Mouse (Mus musculus): Measurements from ENCODE around the gene Fyco1. TPM values are rescaled to one million over a fixed set of nuclear protein-coding genes. Genes with fewer than 3 reads are reported as not detected.

Fyco1 gene
- 12.4 and 15.1 TPM in 2 replicates for polyA plus RNA-seq (2015; fragmentation: Nextera tagmentation; extraction: Ambion mirVana)

DNA sequence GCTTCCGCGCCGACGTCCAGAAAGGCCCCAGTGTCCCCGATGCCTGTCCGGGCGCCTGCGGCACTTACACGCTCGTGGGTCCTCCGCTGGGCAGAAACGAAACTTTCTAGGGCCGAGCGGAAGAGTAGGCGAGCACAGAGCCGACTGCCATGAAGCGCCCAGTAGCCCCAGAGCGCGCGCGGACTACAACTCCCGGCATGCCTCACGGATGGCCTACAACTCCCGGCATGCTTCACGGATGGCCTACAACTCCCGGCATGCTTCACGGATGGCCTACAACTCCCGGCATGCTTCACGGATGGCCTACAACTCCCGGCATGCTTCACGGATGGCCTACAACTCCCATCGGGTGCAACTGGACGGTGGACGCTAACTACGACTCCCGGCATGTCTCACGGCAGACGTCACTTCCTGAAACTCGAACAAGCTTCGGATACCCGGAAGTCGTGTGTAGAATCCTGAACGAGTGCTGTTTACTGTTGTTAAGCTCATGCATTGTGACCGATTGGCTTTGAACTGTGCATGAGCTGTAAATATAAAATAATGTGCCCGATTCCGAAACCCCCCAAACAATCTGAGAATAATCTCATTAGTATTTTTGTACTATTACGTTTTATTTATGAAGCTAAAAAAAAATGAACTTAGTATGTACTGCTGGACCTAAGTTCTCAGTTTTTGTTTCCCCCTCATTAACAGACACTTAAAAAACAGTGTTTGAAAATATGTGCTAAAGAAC lies at the start of gene Fyco1:
TSS of gene Fyco1 (minus strand) at position 187 of the 736 bp plus-strand sequence.
- ATAC-seq (replicated peaks; ENCODE audit: low FRiP score) = peak; percentile 97
- peak within 1 kb of the TSS; percentile 71 for H3K9ac ChIP-seq
- no peaks in the 10 kb centered on the region for H3K27me3 ChIP-seq
- WGBS = 1% methylated on average over 47 of the region's 47 CpGs
- peak within 1 kb of the TSS; percentile 80 for H3K4me2 ChIP-seq
- H3K9me3 ChIP-seq (replicated peaks) = no peaks in the 10 kb centered on the region
- H3K4me3 ChIP-seq (replicated peaks) = peak within 1 kb of the TSS; percentile 73
- H3K27ac ChIP-seq = peak within 1 kb of the TSS; percentile 95
- peaks cover 13% of the 10 kb centered on the region for H3K4me1 ChIP-seq
- no peaks in the 10 kb centered on the region for H3K36me3 ChIP-seq

DNA sequence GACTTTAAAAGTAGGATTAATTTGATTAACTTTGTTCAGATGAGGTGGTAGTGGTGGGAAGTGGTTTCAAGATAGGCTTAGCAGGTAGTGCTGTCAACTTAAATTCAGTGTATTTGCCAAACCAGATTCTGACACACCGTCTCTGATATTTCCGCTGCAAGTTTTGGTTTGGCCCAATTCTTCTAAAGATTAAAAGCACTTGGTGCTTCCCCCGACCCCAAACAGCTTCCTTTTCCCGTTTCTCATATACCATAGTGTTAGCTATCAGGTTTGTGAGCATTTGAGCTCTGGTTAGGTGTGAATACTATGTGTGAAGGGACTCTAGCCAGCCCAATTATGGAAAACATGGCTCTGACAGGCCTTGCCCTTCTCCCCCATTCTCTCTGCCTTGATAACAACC lies 20.4 kb upstream of the Fyco1 start:
- Histone ChIP-seq H3K27ac (no peak overlapping the region), H3K4me2 (no peak overlapping the region), H3K9ac (no peak overlapping the region), H3K36me3 (no peaks in the 10 kb centered on the region), H3K9me3 (replicated peaks) (no peaks in the 10 kb centered on the region), H3K27me3 (no peaks in the 10 kb centered on the region), H3K4me1 (no peaks in the 10 kb centered on the region), H3K4me3 (replicated peaks) (no peak overlapping the region)
- no peak for ATAC-seq (replicated peaks; ENCODE audit: low FRiP score)
- WGBS = 64% methylated on average over 4 of the region's 4 CpGs

DNA sequence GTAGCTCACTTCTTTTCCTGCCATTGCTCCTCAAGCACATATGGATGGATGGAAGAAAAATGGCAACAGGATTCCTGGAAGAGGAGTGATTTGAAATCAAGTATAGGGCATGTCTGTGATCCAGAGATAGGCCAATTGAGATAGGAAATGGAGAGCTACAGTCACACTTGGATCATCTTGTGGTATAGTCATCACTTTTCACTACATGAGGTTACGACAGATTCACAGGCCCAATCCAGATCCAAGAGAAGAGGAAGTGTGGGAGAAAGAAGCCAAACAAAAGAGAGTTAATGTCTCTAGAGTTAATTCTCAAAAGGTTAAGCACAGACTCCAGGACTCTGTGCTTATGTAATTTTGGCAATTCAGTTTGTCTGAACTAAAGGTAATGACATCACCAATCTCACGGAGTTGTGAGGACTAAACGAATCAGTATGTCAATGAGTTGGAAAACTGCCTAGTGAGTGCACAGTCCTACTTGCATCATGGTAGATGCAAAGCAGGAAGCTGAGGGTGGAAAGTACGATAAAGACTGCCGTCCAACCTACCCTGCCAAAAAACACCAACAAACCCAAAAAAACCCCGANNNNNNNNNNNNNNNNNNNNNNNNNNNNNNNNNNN lies 17.6 kb upstream of the Fyco1 start:
- H3K4me1 ChIP-seq = no peaks in the 10 kb centered on the region
- no peak for ATAC-seq (replicated peaks; ENCODE audit: low FRiP score)
- H3K9ac ChIP-seq = no peak overlapping the region
- H3K27ac ChIP-seq = no peak overlapping the region
- 53% methylated on average over 6 of the region's 6 CpGs for WGBS
- H3K4me2 ChIP-seq = no peak overlapping the region
- no peaks in the 10 kb centered on the region for H3K27me3 ChIP-seq
- H3K4me3 ChIP-seq (replicated peaks) = no peak overlapping the region
- no peaks in the 10 kb centered on the region for H3K9me3 ChIP-seq (replicated peaks)
- no peaks in the 10 kb centered on the region for H3K36me3 ChIP-seq

DNA sequence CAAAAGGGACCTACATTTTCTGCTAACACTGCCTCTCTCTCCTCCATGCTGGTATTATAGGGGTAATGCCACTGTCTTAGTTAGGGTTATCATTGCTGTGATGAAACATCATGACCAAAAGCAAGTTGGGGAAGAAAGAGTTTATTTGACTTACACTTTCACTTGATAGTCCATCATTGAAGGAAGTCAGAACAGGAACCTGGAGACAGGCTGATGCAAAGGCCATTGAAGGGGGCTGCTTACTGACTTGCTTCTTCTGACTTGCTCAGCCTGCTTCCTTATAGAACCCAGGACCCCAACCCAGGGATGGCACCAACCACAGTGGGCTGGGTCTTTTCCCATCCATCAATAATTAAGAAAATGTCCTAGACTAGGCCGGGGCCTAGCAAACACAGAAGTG lies 11.9 kb upstream of the Fyco1 start:
- WGBS = 90% methylated on average over 1 of the region's 1 CpGs
- Histone ChIP-seq H3K27ac (no peak overlapping the region), H3K4me2 (no peak overlapping the region), H3K9me3 (replicated peaks) (no peaks in the 10 kb centered on the region), H3K4me3 (replicated peaks) (no peak overlapping the region), H3K4me1 (no peaks in the 10 kb centered on the region), H3K9ac (no peak overlapping the region), H3K27me3 (no peaks in the 10 kb centered on the region), H3K36me3 (no peaks in the 10 kb centered on the region)
- ATAC-seq (replicated peaks; ENCODE audit: low FRiP score) = no peak

DNA sequence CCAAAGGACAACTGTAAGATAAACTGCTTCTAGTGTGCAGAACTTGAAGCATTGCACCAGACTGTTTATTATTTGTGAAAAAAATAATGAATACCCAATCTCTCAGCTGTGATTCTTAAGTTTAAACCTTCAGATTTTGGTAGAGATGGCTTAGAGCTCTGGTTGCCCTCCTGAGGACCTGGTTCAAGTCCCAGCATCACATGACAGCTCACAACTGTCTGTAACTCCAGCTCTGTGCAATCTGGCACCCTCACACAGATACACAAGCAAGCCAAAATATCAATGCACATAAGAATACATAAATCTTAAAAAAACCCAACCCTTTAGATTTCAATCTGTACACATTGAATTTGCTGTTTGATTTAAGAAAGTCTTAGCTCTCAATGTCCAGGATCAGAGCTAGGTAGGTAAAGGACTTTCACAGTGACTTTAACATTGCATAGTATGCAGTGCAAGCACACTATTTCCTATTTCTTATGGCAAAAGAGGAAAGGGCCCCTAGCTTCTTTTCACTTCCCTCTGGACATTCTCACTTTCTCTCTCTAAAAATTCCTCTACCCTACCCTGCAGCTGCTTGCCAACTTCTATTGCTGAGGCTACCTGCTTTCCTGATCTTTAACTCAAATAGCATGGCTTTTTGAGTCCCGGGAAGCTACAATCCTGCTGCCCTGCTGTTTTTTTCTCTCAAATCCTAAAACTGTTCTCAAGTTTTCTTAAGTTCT lies 11.4 kb upstream of the Fyco1 start:
- WGBS = 80% methylated on average over 1 of the region's 1 CpGs
- Histone ChIP-seq H3K4me2 (no peak overlapping the region), H3K4me3 (replicated peaks) (no peak overlapping the region), H3K9ac (no peak overlapping the region), H3K9me3 (replicated peaks) (no peaks in the 10 kb centered on the region), H3K36me3 (no peaks in the 10 kb centered on the region), H3K4me1 (no peaks in the 10 kb centered on the region), H3K27me3 (no peaks in the 10 kb centered on the region), H3K27ac (no peak overlapping the region)
- ATAC-seq (replicated peaks; ENCODE audit: low FRiP score) = no peak

DNA sequence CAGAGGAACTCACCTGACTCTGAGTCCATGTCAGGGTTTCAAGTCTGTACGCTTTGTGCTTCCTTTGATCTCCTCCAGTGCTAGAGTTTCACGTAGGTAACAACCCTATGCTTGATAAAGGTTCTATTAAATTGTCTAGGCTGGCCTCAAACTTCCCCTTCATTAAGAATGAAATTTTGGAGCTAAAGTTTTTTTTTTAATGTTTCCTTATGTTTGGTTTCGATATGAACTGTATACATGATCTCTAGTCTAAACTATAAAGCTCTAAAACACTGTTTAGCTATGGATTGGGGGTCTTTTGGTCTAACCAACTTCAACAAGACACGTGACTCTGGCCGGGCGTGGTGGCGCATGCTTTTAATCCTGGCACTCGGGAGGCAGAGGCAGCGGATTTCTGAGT lies 10.2 kb upstream of the Fyco1 start, which contains the start of gene Xcr1:
TSS of gene Xcr1 (minus strand) at position 101 of the 400 bp plus-strand sequence.
- Histone ChIP-seq H3K4me2 (no peak within 1 kb of the TSS), H3K9me3 (replicated peaks) (no peaks in the 10 kb centered on the region), H3K27ac (no peak within 1 kb of the TSS), H3K4me1 (no peaks in the 10 kb centered on the region), H3K4me3 (replicated peaks) (no peak within 1 kb of the TSS), H3K9ac (no peak within 1 kb of the TSS), H3K36me3 (no peaks in the 10 kb centered on the region), H3K27me3 (no peaks in the 10 kb centered on the region)
- 79% methylated on average over 9 of the region's 9 CpGs for WGBS
- ATAC-seq (replicated peaks; ENCODE audit: low FRiP score) = no peak

DNA sequence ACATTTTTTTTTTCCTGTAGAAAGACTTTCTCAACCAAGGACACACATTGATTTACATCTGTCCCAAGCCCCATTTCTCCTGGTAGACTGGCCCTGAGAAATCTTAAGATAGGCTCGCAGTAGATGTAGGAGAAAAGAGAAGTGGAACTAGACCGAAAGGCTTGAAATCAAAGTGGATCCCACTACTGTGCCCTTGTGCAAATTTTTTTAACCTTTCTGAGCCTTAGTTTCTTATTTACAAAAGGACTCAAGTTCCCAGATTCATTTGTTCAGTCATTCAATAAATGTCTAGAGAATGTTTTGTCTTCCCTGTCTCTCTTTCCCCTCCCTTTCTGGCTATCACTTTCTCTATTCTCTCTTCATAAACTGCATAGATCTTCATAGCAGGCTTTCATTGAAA lies 5.1 kb upstream of the Fyco1 start:
- H3K9me3 ChIP-seq (replicated peaks) = no peaks in the 10 kb centered on the region
- H3K4me2 ChIP-seq = no peak overlapping the region
- 72% methylated on average over 2 of the region's 2 CpGs for WGBS
- ATAC-seq (replicated peaks; ENCODE audit: low FRiP score) = no peak
- H3K27ac ChIP-seq = no peak overlapping the region
- H3K9ac ChIP-seq = no peak overlapping the region
- no peaks in the 10 kb centered on the region for H3K36me3 ChIP-seq
- H3K4me3 ChIP-seq (replicated peaks) = no peak overlapping the region
- peaks cover 3% of the 10 kb centered on the region for H3K4me1 ChIP-seq
- no peaks in the 10 kb centered on the region for H3K27me3 ChIP-seq

DNA sequence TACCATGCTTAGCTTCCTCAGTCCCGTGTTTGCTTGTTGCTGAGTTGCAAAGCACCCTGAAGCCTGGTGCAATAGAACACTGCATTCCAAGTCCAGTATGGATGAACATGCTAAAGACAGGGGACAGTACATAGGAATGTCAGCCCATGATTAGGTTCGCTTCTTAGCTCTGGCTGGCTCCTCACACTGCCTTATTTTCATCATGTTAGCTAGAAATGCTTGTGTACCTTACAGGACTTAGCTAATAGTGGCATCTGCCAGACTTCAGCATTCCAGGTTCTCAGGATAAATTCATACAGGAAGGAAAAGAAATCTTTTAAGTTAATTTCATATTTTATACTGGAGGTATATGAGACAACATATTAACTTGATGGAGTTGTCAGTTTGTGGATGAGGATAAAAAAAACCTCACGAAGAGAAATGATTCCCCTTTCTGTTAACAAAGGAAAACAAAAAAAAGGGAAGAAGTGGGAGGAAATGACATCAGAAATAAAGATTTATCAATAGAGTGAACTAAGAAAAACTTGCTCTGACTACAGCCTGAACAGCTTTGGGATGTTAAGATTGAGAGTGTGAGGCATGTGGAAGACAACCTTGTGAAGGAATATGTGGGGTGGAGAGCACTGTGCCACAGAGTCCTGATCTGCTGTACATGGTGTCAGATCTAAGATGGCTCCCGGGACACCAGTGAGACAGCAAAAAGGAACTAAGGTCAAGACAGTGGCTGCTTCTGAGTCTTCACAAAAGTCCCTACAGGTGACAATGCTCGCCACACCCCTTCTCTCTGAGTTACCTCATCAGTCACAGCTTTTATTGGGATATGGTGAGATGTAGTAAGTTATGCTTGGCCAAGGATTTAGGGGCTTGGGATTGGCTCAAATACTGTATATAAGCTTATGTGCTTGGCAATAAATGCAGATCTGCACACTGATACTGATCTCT lies 1.0 kb upstream of the Fyco1 start:
- H3K36me3 ChIP-seq = no peaks in the 10 kb centered on the region
- peak; percentile 22 for ATAC-seq (replicated peaks; ENCODE audit: low FRiP score)
- no peak overlapping the region for H3K27ac ChIP-seq
- peak overlapping the region; percentile 73 for H3K4me3 ChIP-seq (replicated peaks)
- no peaks in the 10 kb centered on the region for H3K9me3 ChIP-seq (replicated peaks)
- peaks cover 13% of the 10 kb centered on the region for H3K4me1 ChIP-seq
- H3K27me3 ChIP-seq = no peaks in the 10 kb centered on the region
- peak overlapping the region; percentile 0; the same call in 1 of the 2 replicates for H3K9ac ChIP-seq
- 66% methylated on average over 5 of the region's 5 CpGs for WGBS
- H3K4me2 ChIP-seq = peak overlapping the region; percentile 50

DNA sequence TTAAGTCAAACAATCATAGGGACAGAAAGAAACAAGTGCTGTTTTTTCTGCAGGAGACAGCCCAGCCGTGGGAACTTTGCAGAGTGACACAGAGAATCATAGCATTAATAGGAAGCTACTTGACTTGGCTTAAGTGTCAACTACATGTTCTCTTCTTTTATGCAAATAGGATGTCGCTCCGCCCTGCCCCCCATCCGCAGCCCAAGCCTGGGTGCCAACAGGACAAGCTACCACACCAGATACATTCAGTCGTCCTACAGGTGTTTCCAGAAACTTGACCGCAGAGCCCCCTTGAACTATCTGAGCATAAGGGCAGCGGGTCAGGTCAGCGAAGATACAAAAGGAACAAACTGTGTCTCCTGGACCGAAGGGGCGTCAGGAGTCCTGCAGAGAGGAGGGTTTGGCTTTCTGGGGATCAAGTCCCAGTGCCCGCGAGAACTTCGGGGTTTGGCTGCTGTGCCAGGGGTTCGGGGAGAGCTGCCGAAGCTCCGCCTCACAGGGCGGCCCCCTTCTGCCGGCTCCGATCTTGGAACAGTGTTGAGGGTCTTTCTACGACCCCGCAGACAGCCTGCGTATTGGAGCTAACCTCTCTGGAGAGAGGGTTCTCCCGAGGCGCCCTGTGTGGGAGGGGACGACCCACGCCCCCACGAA lies 512 bp downstream of the Fyco1 start:
- H3K36me3 ChIP-seq = no peaks in the 10 kb centered on the region
- peaks cover 13% of the 10 kb centered on the region for H3K4me1 ChIP-seq
- H3K4me3 ChIP-seq (replicated peaks) = peak overlapping the region; percentile 73
- H3K27ac ChIP-seq = peak overlapping the region; percentile 95
- H3K9ac ChIP-seq = peak overlapping the region; percentile 71
- whole genome bisulfite sequencing = under 1% methylated on average over 27 of the region's 27 CpGs
- H3K9me3 ChIP-seq (replicated peaks) = no peaks in the 10 kb centered on the region
- H3K4me2 ChIP-seq = peak overlapping the region; percentile 80
- no peaks in the 10 kb centered on the region for H3K27me3 ChIP-seq
- peak; percentile 84 for ATAC-seq (replicated peaks; ENCODE audit: low FRiP score)

DNA sequence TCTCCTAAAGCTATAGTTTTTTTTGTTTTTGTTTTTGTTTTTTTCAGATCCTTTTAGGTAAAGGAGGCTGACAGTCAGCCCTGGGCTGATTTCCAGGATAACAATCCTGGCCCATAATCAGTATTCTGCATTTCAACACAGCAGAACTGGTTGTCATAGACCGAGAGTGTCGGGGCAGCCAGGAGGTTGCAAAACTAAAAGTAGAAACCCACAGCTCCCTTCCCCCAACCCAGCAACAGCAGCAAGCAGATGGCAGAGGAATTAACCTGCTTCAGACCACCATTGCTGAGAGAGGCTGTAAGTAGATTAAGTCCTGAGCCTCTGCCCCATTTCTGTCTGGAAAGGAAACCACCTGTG lies 1.0 kb downstream of the Fyco1 start:
- Histone ChIP-seq H3K9me3 (replicated peaks) (no peaks in the 10 kb centered on the region), H3K9ac (peak overlapping the region; percentile 71), H3K4me2 (peak overlapping the region; percentile 80), H3K27ac (peak overlapping the region; percentile 95), H3K4me3 (replicated peaks) (peak overlapping the region; percentile 73), H3K27me3 (no peaks in the 10 kb centered on the region), H3K4me1 (peaks cover 13% of the 10 kb centered on the region), H3K36me3 (no peaks in the 10 kb centered on the region)
- no peak for ATAC-seq (replicated peaks; ENCODE audit: low FRiP score)
- 20% methylated on average over 2 of the region's 2 CpGs for WGBS
